Mouse (Mus musculus) liver, embryonic 16.5 days (tissue): ENCODE data around the gene 4930558K02Rik. TPM values are rescaled to one million over a fixed set of nuclear protein-coding genes. Genes with fewer than 3 reads are reported as not detected.

Experiments used
- ATAC-seq: fragments of 200-750 bp; cut with Nextera tagmentation; 2 replicates; pipeline ENCODE4 v1.8.0; 2017; ENCODE audit warnings: low read depth, mild to moderate bottlenecking, moderate number of reproducible peaks, moderate library complexity
- H3K27ac ChIP-seq: fragments of 300-500 bp; sonication (generic); 2 replicates; pipeline ENCODE4 v1.5.1; 2014; ENCODE audit warnings: mild to moderate bottlenecking, low read length
- H3K27me3 ChIP-seq: fragments of 300-500 bp; sonication (generic); 2 replicates; pipeline ENCODE4 v1.6.1; 2014; ENCODE audit warnings: low read depth, low read length, mixed read lengths; ENCODE audit not compliant: control insufficient read depth, insufficient read depth
- H3K36me3 ChIP-seq: fragments of 300-500 bp; sonication (generic); 2 replicates; pipeline ENCODE4 v1.6.1; 2014; ENCODE audit warnings: mild to moderate bottlenecking; ENCODE audit not compliant: control insufficient read depth, insufficient read depth
- H3K4me1 ChIP-seq: fragments of 300-500 bp; sonication (generic); 2 replicates; pipeline ENCODE4 v1.6.1; 2014; ENCODE audit warnings: low read depth, low read length, mixed read lengths; ENCODE audit not compliant: control insufficient read depth
- H3K4me2 ChIP-seq: fragments of 300-500 bp; sonication (generic); 2 replicates; pipeline ENCODE4 v1.6.1; 2014; ENCODE audit warnings: low read depth, low read length, mixed read lengths
- H3K4me3 ChIP-seq: fragments of 300-500 bp; sonication (generic); 2 replicates; pipeline ENCODE4 v1.5.1; 2014; ENCODE audit warnings: low read depth, mild to moderate bottlenecking, low read length
- H3K9ac ChIP-seq: fragments of 300-500 bp; sonication (generic); 2 replicates; pipeline ENCODE4 v1.6.1; 2014; ENCODE audit warnings: low read depth, low read length
- H3K9me3 ChIP-seq: fragments of 300-500 bp; sonication (generic); replicated peaks from 2 replicates; pipeline ENCODE4 v1.6.1; 2016; ENCODE audit warnings: low read length; ENCODE audit not compliant: control insufficient read depth
- WGBS: fragments of 180-500 bp; shearing (Covaris S2); extraction: QIAGEN DNeasy Blood & Tissue Kit; methylation state at CpG from one replicate; pipeline ENCODE4 v1.1.7; 2014; ENCODE audit not compliant: insufficient replicate concordance; 5-methylcytosine and 5-hydroxymethylcytosine counted together
- polyA plus RNA-seq: library from polyadenylated mRNA; unstranded; fragments of >200 nt; fragmentation: Nextera tagmentation; extraction: Ambion mirVana; gene quantifications from 2 replicates; pipeline ENCODE4 v1.2.1, GENCODE M21; 2015

The 4930558K02Rik gene
- polyA plus RNA-seq, 1 experiment from 2014 or later = not detected

DNA sequence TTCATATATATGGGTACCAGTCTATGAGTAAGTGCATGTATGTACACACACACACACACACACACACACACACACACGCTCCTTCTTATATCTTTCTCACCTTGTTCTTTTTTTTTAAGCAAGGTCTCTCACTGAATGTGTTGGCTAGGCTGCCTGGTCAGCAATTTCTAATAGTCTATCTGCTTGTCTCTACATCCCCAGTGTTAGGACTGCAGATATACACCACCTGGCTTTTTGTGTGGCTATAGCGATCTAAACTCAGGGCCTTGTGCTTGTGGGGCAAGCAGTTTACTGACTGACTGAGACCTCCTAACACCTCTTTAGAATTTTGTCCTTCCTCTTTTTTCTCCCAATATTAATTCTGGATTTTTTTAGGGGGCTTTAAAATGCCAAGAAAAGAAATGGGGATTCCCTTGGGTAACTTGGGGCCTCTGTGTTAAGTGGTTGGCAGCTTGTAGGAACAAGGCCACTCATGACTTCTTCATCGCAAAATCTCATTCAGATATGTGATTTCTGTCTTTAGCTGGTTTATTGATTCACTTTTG is 61.4 kb downstream of the 4930558K02Rik start:
- no peak for ATAC-seq
- Histone ChIP-seq H3K4me3 (no peak overlapping the region), H3K27me3 (no peaks in the 10 kb centered on the region), H3K27ac (no peak overlapping the region), H3K9ac (no peak overlapping the region), H3K4me1 (no peaks in the 10 kb centered on the region), H3K9me3 (no peaks in the 10 kb centered on the region), H3K4me2 (no peak overlapping the region), H3K36me3 (no peaks in the 10 kb centered on the region)
- 63% methylated on average over 3 of the region's 3 CpGs for WGBS

DNA sequence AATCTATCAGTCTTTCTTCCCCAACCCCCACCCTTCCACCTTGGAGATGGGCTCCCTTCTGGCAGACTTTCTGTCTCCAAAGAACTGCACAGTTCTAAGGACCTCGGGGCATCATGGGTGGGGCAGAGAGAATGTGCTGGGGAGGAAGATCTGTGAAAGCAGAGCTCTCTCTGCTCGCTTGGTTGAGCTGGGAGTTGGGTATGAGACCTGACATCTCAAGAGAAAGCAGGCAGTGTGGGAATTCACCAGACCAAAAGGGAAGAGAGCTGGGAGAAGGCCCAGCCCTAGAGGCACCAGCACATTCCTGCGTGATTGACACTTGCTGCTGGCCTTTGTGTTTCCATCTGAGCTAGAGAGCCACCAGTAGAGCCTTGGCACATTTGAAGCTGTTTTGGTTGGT is 63.4 kb downstream of the 4930558K02Rik start:
- no peak; the same call in 1 of the 2 replicates for ATAC-seq
- H3K4me1 ChIP-seq = no peaks in the 10 kb centered on the region
- no peak overlapping the region for H3K27ac ChIP-seq
- 59% methylated on average over 3 of the region's 3 CpGs for WGBS
- H3K4me2 ChIP-seq = no peak overlapping the region
- H3K36me3 ChIP-seq = no peaks in the 10 kb centered on the region
- no peaks in the 10 kb centered on the region for H3K9me3 ChIP-seq
- no peak overlapping the region for H3K4me3 ChIP-seq
- H3K27me3 ChIP-seq = no peaks in the 10 kb centered on the region
- no peak overlapping the region for H3K9ac ChIP-seq

DNA sequence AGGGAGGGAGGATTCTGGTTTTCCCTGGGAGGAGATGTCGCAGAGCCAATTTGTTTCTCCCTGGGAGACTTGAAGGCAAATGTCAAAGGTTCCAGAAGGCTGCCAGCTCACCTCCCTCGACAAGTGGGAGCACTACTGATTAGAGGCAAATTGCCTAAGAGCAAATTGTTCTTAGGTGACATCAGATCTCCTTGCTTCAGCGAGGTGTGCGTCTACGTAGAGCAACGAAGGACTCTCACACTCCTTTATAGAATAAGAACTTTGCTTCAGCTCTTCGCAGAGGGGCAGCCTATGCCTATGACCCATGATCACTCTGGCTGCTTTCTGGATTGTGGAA is 65.8 kb downstream of the 4930558K02Rik start:
- Histone ChIP-seq H3K4me2 (no peak overlapping the region), H3K27ac (no peak overlapping the region), H3K36me3 (no peaks in the 10 kb centered on the region), H3K4me1 (no peaks in the 10 kb centered on the region), H3K4me3 (no peak overlapping the region), H3K9ac (no peak overlapping the region), H3K27me3 (no peaks in the 10 kb centered on the region), H3K9me3 (no peaks in the 10 kb centered on the region)
- ATAC-seq = no peak
- WGBS = 65% methylated on average over 7 of the region's 7 CpGs

DNA sequence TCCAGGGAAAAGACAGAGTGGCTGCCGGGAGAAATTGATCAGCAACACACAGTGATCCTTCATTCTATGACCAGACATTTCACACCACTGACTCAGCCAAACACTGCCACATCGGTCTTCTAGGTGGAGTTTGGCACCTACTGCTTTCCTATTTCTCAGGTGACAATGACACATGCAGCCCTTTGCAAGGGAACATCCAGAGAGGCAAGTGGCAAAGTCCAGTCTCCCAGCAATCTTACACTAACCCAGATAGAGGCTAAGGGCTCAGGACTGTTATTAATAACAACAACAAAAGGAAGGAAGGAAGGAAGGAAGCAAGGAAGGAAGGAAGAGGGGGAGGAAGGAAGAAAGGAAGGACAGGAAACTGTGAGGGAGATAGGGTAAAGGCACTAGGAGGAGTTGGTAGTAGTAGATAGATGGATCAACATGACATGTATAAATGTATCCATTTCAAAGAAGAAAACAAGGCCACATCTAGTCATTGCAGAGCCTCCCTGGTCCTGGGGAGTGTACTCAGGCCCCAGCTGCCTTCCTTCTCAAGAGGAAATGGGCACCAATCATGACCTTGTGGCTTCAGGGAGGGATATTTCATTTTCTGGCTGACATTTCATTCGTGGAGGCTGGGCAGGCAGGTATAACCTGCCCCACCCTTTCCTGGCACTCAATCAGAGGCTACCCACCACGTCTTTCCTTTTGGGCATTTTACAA is 66.3 kb downstream of the 4930558K02Rik start:
- Histone ChIP-seq H3K9ac (no peak overlapping the region), H3K4me2 (no peak overlapping the region), H3K4me3 (no peak overlapping the region), H3K36me3 (no peaks in the 10 kb centered on the region), H3K9me3 (no peaks in the 10 kb centered on the region), H3K4me1 (no peaks in the 10 kb centered on the region), H3K27ac (no peak overlapping the region), H3K27me3 (no peaks in the 10 kb centered on the region)
- 37% methylated on average over 4 of the region's 4 CpGs for WGBS
- ATAC-seq = no peak

DNA sequence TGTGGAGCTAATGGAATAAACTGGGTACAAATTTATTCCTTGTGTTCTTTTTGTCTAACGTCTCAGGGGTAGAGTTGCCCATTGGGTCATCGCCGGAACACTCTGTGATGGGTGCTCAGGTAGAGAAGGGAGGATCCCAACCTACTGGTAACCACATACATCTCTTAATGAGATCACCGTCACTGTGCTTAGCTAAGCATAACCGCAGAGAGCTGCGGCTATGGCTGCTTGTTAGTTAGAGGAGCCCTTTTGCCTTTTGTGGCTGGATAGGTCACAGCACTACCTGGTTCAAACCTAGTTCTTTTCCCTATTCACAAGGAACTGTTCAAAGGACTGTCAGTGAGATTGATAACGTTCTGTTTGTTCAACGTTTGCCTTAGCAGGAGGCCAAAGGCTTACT is 70.4 kb downstream of the 4930558K02Rik start:
- Histone ChIP-seq H3K9ac (no peak overlapping the region), H3K9me3 (no peaks in the 10 kb centered on the region), H3K4me2 (no peak overlapping the region), H3K4me1 (no peaks in the 10 kb centered on the region), H3K27ac (no peak overlapping the region), H3K36me3 (no peaks in the 10 kb centered on the region), H3K4me3 (no peak overlapping the region), H3K27me3 (no peaks in the 10 kb centered on the region)
- ATAC-seq = no peak
- WGBS = 80% methylated on average over 8 of the region's 8 CpGs

DNA sequence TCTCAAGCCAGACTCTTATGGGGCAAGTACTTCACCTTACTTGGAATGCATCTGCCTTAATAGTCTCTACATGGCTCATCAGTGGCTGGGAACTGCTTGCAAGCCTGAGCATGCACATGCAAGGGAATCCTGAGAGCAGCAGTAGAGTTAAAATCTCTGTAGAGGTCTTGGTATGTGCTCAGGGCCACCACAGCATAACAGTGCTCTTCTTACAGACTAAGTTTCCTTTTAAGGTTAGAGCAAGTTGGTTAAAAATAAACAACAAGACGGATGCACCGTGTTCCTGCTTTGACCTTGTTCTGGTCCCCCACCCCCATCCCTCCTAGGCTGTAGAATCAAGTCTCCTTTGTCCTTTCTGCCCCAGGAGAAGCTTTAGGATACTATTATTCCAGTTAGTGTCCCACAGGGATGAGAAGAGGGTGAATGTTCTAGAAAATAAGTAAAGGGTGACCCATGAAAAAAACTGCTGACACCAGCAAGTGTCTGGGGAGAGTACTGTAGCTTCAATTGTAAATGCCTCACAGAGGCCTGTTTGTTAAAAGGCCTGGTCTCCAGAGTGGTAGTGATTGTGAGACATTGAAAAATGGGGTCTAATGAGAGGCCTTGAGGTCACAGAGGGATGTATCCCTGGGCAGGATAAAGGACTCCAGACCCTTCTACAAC is 71.5 kb downstream of the 4930558K02Rik start:
- H3K27ac ChIP-seq = no peak overlapping the region

DNA sequence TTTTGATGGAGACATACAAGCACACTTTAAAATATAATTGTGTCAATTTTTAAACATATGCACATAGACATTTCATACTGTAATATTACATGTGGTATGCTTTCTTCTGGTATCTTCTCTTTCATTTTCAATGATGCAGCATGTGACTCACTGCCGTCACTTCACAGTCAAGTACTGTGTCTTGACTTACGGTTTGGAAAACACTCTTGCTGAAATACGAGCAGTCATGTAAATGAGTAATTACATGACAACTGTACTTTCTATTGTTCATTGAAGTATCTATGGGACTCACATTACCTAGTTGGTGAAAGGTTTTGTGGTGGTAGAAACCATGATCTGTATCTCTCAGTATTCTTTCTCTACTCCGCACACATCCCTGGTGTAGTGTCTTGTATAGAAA is 72.3 kb downstream of the 4930558K02Rik start:
- Histone ChIP-seq H3K9me3 (no peaks in the 10 kb centered on the region), H3K4me1 (no peaks in the 10 kb centered on the region), H3K4me2 (no peak overlapping the region), H3K27ac (no peak overlapping the region), H3K36me3 (no peaks in the 10 kb centered on the region), H3K27me3 (no peaks in the 10 kb centered on the region), H3K9ac (no peak overlapping the region), H3K4me3 (no peak overlapping the region)
- no peak for ATAC-seq
- 82% methylated on average over 4 of the region's 4 CpGs for WGBS

More for the DNA sequence above, 71.5 kb downstream of the 4930558K02Rik start:
- no peak overlapping the region for H3K4me3 ChIP-seq
- WGBS = 22% methylated on average over 2 of the region's 2 CpGs
- H3K36me3 ChIP-seq = no peaks in the 10 kb centered on the region
- ATAC-seq = no peak
- no peaks in the 10 kb centered on the region for H3K27me3 ChIP-seq
- H3K4me2 ChIP-seq = no peak overlapping the region
- H3K9me3 ChIP-seq = no peaks in the 10 kb centered on the region
- H3K4me1 ChIP-seq = no peaks in the 10 kb centered on the region
- H3K9ac ChIP-seq = no peak overlapping the region

DNA sequence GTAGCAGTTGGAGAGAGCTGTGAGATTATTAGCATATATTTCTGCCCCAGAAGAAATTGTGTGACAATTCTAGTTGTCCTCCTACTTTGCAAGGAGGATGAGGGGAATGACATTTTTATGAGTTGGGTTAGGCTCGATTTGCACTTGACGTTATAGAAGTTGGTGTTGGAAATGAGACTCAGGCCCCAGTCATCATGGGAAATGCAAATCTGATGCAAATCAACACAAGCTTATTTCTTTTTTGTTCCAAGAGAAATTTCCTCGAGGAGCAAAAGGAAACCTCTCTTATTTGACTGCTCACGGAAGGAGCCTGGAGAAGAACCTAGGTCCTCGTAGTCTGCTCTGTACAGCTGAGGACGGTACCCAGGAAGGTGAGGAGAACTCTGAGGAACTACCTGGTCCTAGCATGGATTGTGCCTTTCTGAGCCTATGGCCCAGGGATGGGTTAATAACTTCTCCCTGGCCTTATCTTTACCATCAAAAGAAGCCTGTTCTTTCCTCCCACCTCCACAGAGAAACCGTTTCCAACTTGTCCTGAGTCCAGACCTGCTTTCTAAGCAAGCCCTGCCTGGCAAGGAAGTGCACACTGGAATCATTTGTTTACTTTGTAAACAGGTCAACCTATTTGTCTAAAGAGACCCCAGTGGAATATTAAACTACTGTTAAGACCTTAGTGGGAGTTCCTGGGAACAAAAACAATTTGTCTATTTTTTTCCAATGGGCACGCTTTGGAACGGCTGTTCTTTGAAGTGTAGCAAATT is 76.6 kb downstream of the 4930558K02Rik start:
- no peak for ATAC-seq
- Histone ChIP-seq H3K9ac (no peak overlapping the region), H3K4me1 (no peaks in the 10 kb centered on the region), H3K4me2 (no peak overlapping the region), H3K27ac (no peak overlapping the region), H3K4me3 (no peak overlapping the region), H3K27me3 (no peaks in the 10 kb centered on the region), H3K36me3 (no peaks in the 10 kb centered on the region), H3K9me3 (no peaks in the 10 kb centered on the region)
- WGBS = 67% methylated on average over 9 of the region's 9 CpGs

DNA sequence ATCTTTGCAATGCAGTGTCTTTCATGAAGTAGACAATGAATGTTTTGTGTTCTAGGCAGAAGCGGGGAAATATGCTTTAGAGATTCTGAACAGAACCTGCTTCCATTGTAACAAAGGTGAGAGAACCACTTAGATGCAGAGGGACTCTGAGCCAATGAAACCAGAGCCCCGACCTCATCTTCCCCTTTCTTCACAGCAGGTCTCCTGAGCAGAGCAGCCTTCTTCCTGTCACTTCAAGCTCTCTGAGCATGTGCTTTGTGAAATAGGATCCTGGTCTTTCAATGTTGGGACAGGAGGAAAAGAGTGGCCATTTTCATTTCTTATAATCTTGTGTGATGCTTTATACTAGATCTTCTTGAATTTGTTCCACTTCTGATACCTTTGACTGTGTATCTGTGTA is 79.3 kb downstream of the 4930558K02Rik start:
- H3K4me2 ChIP-seq = no peak overlapping the region
- no peaks in the 10 kb centered on the region for H3K27me3 ChIP-seq

More for the DNA sequence above, 79.3 kb downstream of the 4930558K02Rik start:
- no peak overlapping the region for H3K4me3 ChIP-seq
- WGBS = 45% methylated on average over 2 of the region's 2 CpGs
- H3K9me3 ChIP-seq = no peaks in the 10 kb centered on the region
- no peaks in the 10 kb centered on the region for H3K36me3 ChIP-seq
- no peak for ATAC-seq
- H3K27ac ChIP-seq = no peak overlapping the region
- no peak overlapping the region for H3K9ac ChIP-seq
- peaks cover 12% of the 10 kb centered on the region for H3K4me1 ChIP-seq
